Mouse (Mus musculus): Measurements from ENCODE around the gene Slc46a2.

DNA sequence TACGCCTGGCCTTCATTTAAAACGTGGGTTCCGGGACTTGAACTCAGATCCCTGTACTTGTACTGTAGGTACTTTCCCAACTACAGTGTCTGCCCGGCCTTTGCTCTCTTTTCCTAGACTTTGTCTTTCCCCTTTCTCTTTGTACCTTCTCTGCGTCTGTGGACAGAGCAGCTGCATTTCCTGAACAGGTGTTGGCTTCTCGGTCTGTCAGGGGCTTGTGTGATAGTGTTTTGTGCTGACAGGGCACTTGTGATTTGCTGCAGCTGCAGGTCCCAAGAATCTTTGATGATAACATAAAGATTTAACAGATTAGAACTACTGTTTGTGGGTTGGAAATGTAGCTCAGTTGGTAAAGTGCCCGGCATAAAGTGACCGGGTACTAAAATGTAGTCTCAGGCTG lies 36.3 kb downstream of the Slc46a2 start:
- TF ChIP-seq GATA1 (IDR thresholded peaks at IDR 0.05; ENCODE audit: low read length) (no peak), TAL1 (IDR thresholded peaks at IDR 0.05; ENCODE audit: low read length) (no peak)

Measured in erythroblast, embryonic 14.5 days (primary cell).